Mouse (Mus musculus) hindbrain, embryonic 15.5 days (tissue): ENCODE measurements around the gene BC024978. TPM values are rescaled to one million over a fixed set of nuclear protein-coding genes. Genes with fewer than 3 reads are reported as not detected.

Experiments
- ATAC-seq: fragments of 200-750 bp; cut with Nextera tagmentation; 2 replicates; pipeline ENCODE4 v1.8.0; 2017; ENCODE audit warnings: low read depth, moderate number of reproducible peaks, moderate TSS enrichment; ENCODE audit not compliant: low FRiP score
- H3K27ac ChIP-seq: fragments of 300-500 bp; sonication (generic); replicated peaks from 2 replicates; pipeline ENCODE4 v1.5.1; 2015; ENCODE audit warnings: mild to moderate bottlenecking, inconsistent platforms
- H3K27me3 ChIP-seq: fragments of 300-500 bp; sonication (generic); 2 replicates; pipeline ENCODE4 v1.6.1; 2015; ENCODE audit warnings: control low read depth, inconsistent platforms
- H3K36me3 ChIP-seq: fragments of 300-500 bp; sonication (generic); 2 replicates; pipeline ENCODE4 v1.6.1; 2015; ENCODE audit warnings: control low read depth, inconsistent platforms
- H3K4me1 ChIP-seq: fragments of 300-500 bp; sonication (generic); replicated peaks from 2 replicates; pipeline ENCODE4 v1.6.1; 2015; ENCODE audit warnings: control low read depth, inconsistent platforms
- H3K4me2 ChIP-seq: fragments of 300-500 bp; sonication (generic); 2 replicates; pipeline ENCODE4 v1.6.1; 2015; ENCODE audit warnings: moderate library complexity, mild to moderate bottlenecking, inconsistent platforms
- H3K4me3 ChIP-seq: fragments of 300-500 bp; sonication (generic); 2 replicates; pipeline ENCODE4 v1.5.1; 2015; ENCODE audit warnings: mild to moderate bottlenecking, inconsistent platforms
- H3K9ac ChIP-seq: fragments of 300-500 bp; sonication (generic); 2 replicates; pipeline ENCODE4 v1.6.1; 2015; ENCODE audit warnings: inconsistent platforms
- H3K9me3 ChIP-seq: fragments of 300-500 bp; sonication (generic); 2 replicates; pipeline ENCODE4 v1.6.1; 2016; ENCODE audit warnings: control low read depth, inconsistent platforms
- WGBS: fragments of 180-500 bp; shearing (Covaris S2); methylation state at CpG from one replicate; pipeline ENCODE4 v1.1.7; 2015; 5-methylcytosine and 5-hydroxymethylcytosine counted together
- polyA plus RNA-seq: library from polyadenylated mRNA; unstranded; fragments of >200 nt; fragmentation: Nextera tagmentation; extraction: Ambion mirVana; gene quantifications from 2 replicates; pipeline ENCODE4 v1.2.1, GENCODE M21; 2015

BC024978 gene
- polyA plus RNA-seq, result 3.8 and 4.0 TPM in 2 replicates

DNA sequence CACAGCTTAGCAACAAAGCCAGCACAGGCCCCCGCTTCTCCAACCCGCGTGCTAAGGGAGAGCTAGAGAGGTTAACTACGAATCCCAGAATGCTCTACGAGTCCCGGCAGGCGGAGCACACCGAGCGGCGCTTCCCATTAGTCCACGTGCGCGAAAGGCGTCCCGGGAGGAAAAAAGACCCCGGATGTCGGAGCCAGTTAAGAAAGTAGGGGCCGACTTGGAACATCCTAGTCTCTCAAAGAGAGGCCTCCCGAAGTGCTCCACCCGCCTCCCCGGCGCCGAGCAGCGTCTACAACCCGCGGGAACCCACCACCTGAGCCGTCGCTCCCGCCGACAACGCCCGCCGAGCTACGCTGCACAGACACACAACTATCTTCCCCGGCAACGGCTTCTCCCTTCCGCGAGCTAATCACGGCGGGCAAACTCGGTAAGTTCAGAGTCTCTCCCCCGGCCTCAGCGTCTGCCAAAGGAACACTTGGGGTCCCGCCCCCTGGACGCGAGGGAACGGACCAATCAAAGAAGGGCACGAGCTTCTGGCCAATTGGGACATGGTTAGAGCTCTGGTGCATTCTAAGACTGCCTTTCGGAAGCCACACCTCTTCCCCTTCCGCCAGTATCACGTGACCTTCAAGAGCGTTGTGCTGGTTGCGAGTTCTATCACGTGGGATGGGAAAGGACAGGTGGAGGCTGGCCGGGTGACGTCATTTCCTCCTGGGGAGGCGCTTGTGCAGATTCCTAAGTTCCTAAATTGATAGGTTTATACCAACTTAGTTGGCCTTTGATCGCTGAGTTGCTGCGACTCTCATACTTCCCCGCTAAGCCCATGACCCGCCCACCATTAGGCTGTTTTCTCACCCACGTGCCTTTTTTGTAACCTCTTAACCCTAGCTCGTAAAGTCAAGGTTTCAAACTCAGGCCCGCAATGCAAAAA lies at the start of gene BC024978, which contains the start of gene Snrpa:
Gene BC024978 (plus strand): TSS at position 101 of the 931 bp plus-strand sequence.
Gene Snrpa (minus strand): TSS at position 591 of the 931 bp plus-strand sequence.
- Histone ChIP-seq H3K27ac (peak within 1 kb of the TSS; percentile 97), H3K9ac (peak within 1 kb of the TSS; percentile 89), H3K27me3 (no peaks in the 10 kb centered on the region), H3K36me3 (peaks cover 21% of the 10 kb centered on the region), H3K4me2 (peak within 1 kb of the TSS; percentile 76), H3K9me3 (no peaks in the 10 kb centered on the region), H3K4me3 (peak within 1 kb of the TSS; percentile 88), H3K4me1 (peaks cover 23% of the 10 kb centered on the region)
- WGBS, result under 1% methylated on average over 62 of the region's 64 CpGs
- peak; percentile 98 for ATAC-seq

- H3K9me3 ChIP-seq, result no peaks in the 10 kb centered on the region
- H3K4me1 ChIP-seq, result no peaks in the 10 kb centered on the region
- H3K27ac ChIP-seq, result no peak within 1 kb of the TSS
- H3K27me3 ChIP-seq, result no peaks in the 10 kb centered on the region
- H3K36me3 ChIP-seq, result peaks cover 12% of the 10 kb centered on the region
- H3K9ac ChIP-seq, result no peak within 1 kb of the TSS
- 77% methylated on average over 10 of the region's 10 CpGs for WGBS
- H3K4me2 ChIP-seq, result no peak within 1 kb of the TSS
- no peak within 1 kb of the TSS for H3K4me3 ChIP-seq
- ATAC-seq, result peak; percentile 44; the same call in 1 of the 2 replicates
Observed at GRCm38 (mm10) chr7:27153205-27153764, 42.3 kb upstream of the BC024978 start, which contains the start of gene Cyp2t4. Gene Cyp2t4, plus strand, starts transcription at chr7:27153714.

GRCm38 (mm10) chr7:27156005-27156404 lies 39.6 kb upstream of the BC024978 start:
- H3K4me3 ChIP-seq, result no peak overlapping the region
- peaks cover 30% of the 10 kb centered on the region for H3K36me3 ChIP-seq
- H3K9me3 ChIP-seq, result no peaks in the 10 kb centered on the region
- no peak overlapping the region for H3K27ac ChIP-seq
- WGBS, result 82% methylated on average over 13 of the region's 13 CpGs
- ATAC-seq, result no peak
- H3K4me1 ChIP-seq, result peaks cover 14% of the 10 kb centered on the region
- H3K4me2 ChIP-seq, result no peak overlapping the region
- no peaks in the 10 kb centered on the region for H3K27me3 ChIP-seq
- no peak overlapping the region for H3K9ac ChIP-seq

DNA sequence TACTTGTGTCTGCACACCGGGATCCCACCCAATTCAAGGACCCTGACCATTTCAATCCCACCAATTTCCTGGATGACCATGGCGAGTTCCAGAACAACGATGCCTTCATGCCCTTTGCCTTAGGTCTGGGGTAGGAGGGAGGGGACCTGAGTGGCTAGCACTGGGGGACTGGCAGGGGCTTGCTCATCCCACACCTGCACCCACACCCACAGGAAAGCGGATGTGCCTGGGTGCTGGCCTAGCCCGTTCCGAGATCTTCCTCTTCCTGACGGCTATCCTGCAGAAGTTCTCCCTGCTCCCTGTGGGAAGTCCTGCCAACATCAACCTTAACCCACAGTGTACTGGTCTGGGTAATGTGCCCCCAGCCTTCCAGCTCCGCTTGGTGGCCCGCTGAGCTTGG lies 37.4 kb upstream of the BC024978 start:
- Histone ChIP-seq H3K4me1 (peaks cover 35% of the 10 kb centered on the region), H3K9ac (no peak overlapping the region), H3K4me3 (no peak overlapping the region), H3K27ac (no peak overlapping the region), H3K36me3 (peaks cover 30% of the 10 kb centered on the region), H3K27me3 (no peaks in the 10 kb centered on the region), H3K9me3 (no peaks in the 10 kb centered on the region), H3K4me2 (no peak overlapping the region)
- WGBS, result 95% methylated on average over 9 of the region's 9 CpGs
- ATAC-seq, result no peak

DNA sequence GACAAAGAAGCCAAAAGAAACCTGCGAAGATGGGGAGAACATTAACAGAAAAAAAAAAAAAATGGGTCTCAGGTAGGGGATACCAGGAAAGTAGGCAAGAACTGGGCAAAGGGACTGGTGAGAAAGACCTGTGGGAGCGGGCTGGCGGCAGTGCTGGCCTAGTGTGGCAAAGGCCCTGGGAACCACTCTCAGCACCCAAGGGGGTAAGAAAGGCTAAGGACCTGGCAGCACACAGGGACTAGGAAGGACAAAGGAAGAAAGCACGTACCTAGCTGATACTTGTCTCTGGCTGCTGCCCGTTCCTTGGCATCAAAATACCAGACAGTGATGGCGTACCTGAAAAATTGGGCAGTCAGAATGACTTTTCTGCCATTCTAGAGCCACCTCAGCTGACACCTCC lies 36.3 kb upstream of the BC024978 start:
- peaks cover 46% of the 10 kb centered on the region for H3K4me1 ChIP-seq
- peaks cover 32% of the 10 kb centered on the region for H3K36me3 ChIP-seq
- no peak overlapping the region for H3K4me2 ChIP-seq
- WGBS, result 96% methylated on average over 6 of the region's 6 CpGs
- no peaks in the 10 kb centered on the region for H3K27me3 ChIP-seq
- no peak for ATAC-seq
- H3K27ac ChIP-seq, result no peak overlapping the region
- H3K9me3 ChIP-seq, result no peaks in the 10 kb centered on the region
- no peak overlapping the region for H3K9ac ChIP-seq
- no peak overlapping the region for H3K4me3 ChIP-seq

DNA sequence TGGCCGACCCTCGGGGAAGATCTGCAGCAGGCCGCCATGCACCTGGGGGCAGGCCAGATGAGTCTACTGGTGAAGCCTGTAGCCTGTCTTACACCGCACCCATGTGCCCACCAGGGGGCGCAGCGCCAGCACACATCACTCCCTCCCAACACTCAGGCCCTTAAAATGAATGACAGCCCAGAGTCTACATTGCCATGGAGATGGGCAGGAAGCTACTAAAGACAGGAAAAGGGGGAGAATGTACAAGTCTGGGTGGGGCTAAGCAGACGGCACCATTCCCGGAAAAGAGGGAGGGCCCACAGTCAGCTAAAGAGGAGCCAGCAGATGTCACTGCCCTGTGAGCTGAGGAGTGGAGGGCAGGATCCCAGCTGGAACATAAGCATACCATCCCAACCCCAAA lies 35.7 kb upstream of the BC024978 start:
- 0 out of 2 replicates have a peak overlapping the region, but pooled peaks have one; percentile 6 for H3K4me2 ChIP-seq
- H3K27ac ChIP-seq, result peak overlapping the region; percentile 19; the same call in 1 of the 2 replicates
- peaks cover 52% of the 10 kb centered on the region for H3K4me1 ChIP-seq
- H3K36me3 ChIP-seq, result peaks cover 35% of the 10 kb centered on the region
- no peaks in the 10 kb centered on the region for H3K9me3 ChIP-seq
- H3K9ac ChIP-seq, result no peak overlapping the region
- 18% methylated on average over 8 of the region's 8 CpGs for WGBS
- no peak overlapping the region for H3K4me3 ChIP-seq
- ATAC-seq, result peak; percentile 86
- no peaks in the 10 kb centered on the region for H3K27me3 ChIP-seq

- Histone ChIP-seq H3K4me2 (no peak overlapping the region), H3K4me3 (no peak overlapping the region), H3K36me3 (peaks cover 35% of the 10 kb centered on the region), H3K4me1 (peaks cover 61% of the 10 kb centered on the region), H3K27me3 (no peaks in the 10 kb centered on the region), H3K9ac (no peak overlapping the region), H3K9me3 (no peaks in the 10 kb centered on the region), H3K27ac (no peak overlapping the region)
- no peak for ATAC-seq
- 85% methylated on average over 3 of the region's 3 CpGs for WGBS
Observed at GRCm38 (mm10) chr7:27160921-27161320, 34.7 kb upstream of the BC024978 start.

GRCm38 (mm10) chr7:27161744-27162143 lies 33.8 kb upstream of the BC024978 start:
- Histone ChIP-seq H3K4me1 (peaks cover 61% of the 10 kb centered on the region), H3K9ac (no peak overlapping the region)

DNA sequence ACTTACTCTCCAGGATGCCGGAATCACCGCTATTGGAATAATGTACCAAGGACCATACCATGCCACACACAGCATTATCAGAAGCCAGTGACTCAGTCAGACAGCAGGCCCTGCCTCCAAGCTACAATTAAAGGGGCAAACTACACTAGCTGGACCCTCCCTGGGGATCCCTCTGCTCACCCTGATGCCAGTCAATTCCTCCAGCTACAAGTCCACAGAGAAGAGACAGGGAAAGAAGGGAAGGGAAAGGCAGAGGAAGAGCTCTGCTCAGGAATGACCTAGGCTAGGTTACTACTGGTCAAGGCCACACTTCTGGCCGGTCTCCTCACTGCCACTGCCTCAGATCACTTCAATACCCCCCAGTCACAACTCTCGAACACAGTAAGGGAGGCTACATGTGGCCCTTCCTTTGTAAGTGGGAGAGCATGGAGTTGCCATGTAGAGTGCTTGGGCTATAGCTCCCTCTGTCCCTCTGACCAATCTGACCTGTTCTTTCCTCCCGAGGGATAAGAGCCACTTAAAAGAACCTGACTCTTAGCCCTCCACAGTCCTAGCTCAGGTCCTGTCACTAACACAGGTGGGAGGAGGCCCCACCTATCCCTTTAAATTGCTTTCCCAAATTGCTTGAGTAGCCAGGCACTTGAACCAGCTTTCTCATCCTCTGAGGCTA lies 32.7 kb upstream of the BC024978 start:
- ATAC-seq, result no peak
- Histone ChIP-seq H3K4me3 (peak overlapping the region; percentile 78; the same call in 1 of the 2 replicates), H3K9me3 (no peaks in the 10 kb centered on the region), H3K9ac (peak overlapping the region; percentile 39), H3K36me3 (peaks cover 27% of the 10 kb centered on the region), H3K4me2 (peak overlapping the region; percentile 76), H3K4me1 (peaks cover 68% of the 10 kb centered on the region), H3K27ac (no peak overlapping the region), H3K27me3 (no peaks in the 10 kb centered on the region)
- WGBS, result 88% methylated on average over 5 of the region's 5 CpGs

More at GRCm38 (mm10) chr7:27161744-27162143, 33.8 kb upstream of the BC024978 start:
- no peak for ATAC-seq
- Histone ChIP-seq H3K27me3 (no peaks in the 10 kb centered on the region), H3K27ac (no peak overlapping the region), H3K4me3 (no peak overlapping the region), H3K36me3 (peaks cover 35% of the 10 kb centered on the region), H3K9me3 (no peaks in the 10 kb centered on the region), H3K4me2 (no peak overlapping the region)
- WGBS, result 84% methylated on average over 4 of the region's 4 CpGs

GRCm38 (mm10) chr7:27163450-27163805 lies 32.2 kb upstream of the BC024978 start:
- WGBS, result 87% methylated on average over 5 of the region's 5 CpGs
- no peaks in the 10 kb centered on the region for H3K9me3 ChIP-seq
- no peak overlapping the region for H3K27ac ChIP-seq
- H3K4me3 ChIP-seq, result peak overlapping the region; percentile 78
- H3K36me3 ChIP-seq, result peaks cover 22% of the 10 kb centered on the region
- H3K27me3 ChIP-seq, result no peaks in the 10 kb centered on the region
- H3K9ac ChIP-seq, result peak overlapping the region; percentile 39
- ATAC-seq, result no peak
- H3K4me1 ChIP-seq, result peaks cover 68% of the 10 kb centered on the region
- peak overlapping the region; percentile 76 for H3K4me2 ChIP-seq

DNA sequence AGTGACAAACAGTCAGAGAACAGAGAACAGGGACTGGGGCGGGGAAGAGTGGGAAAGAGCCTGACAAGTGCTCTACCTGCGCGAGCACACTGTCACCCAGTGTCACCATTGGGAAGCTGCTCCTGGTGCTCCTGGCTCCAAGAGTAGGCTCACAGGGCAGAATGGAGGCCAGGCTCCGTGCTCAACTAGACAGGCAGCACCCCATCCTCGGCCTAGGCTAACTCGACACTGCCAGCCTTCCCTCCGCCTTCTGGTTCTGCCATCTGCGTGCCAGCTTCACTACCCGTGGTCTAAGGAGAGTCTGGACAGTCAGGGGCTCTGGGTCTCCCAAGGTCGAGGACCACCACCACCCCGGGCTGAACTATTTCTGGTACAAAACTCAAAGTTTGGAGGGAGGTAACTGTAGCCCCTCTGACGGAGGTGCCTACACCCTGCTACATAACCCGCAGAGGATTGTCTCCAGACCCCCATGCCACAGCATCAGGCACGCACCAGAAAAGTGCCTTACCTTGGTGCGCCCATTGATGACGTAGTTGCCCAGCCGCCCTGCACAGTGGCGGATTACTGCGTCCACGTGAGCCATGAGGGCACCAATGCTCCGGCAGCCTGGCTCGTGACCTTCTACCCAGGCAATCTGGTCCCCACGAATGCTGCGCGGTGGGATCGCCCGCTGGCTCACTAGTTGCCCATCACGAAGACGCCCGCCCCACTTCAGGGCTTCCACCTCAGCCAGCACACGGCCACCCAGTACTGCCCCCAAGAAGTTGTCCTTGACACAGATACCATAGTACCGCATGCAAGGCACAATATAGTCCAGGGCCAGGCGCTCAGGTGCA lies 31.3 kb upstream of the BC024978 start:
- WGBS, result 78% methylated on average over 33 of the region's 33 CpGs
- H3K4me1 ChIP-seq, result peaks cover 68% of the 10 kb centered on the region
- H3K27me3 ChIP-seq, result no peaks in the 10 kb centered on the region
- no peaks in the 10 kb centered on the region for H3K9me3 ChIP-seq
- peak overlapping the region; percentile 78 for H3K4me3 ChIP-seq
- H3K27ac ChIP-seq, result no peak overlapping the region
- peak overlapping the region; percentile 76 for H3K4me2 ChIP-seq
- no peak for ATAC-seq
- peaks cover 13% of the 10 kb centered on the region for H3K36me3 ChIP-seq
- peak overlapping the region; percentile 32; the same call in 1 of the 2 replicates for H3K9ac ChIP-seq
